Mouse (Mus musculus) G1E (cell line): ENCODE measurements around the gene Sco2.

Source experiments
- CTCF ChIP-seq: IDR thresholded peaks from 2 replicates; pipeline ENCODE4 v1.5.1; 2012; ENCODE audit warnings: low read depth, low read length, inconsistent platforms, mixed read lengths
- GATA1 ChIP-seq: IDR thresholded peaks from 2 replicates; pipeline ENCODE4 v1.6.1; 2012; ENCODE audit warnings: borderline replicate concordance, low read length, inconsistent platforms, mixed read lengths
- GATA2 ChIP-seq: IDR thresholded peaks from 2 replicates; pipeline ENCODE4 v1.6.1; 2012; ENCODE audit warnings: low read depth, low read length, inconsistent platforms, borderline replicate concordance
- POLR2AphosphoS5 ChIP-seq: IDR thresholded peaks from 2 replicates; pipeline ENCODE4 v1.6.1; 2012; ENCODE audit warnings: low read depth, low read length, inconsistent platforms; ENCODE audit not compliant: insufficient replicate concordance
- TAL1 ChIP-seq: conservative IDR thresholded peaks from 2 replicates; pipeline ENCODE4 v1.6.1; 2012; ENCODE audit warnings: low read depth, low read length, inconsistent platforms, mixed read lengths

DNA sequence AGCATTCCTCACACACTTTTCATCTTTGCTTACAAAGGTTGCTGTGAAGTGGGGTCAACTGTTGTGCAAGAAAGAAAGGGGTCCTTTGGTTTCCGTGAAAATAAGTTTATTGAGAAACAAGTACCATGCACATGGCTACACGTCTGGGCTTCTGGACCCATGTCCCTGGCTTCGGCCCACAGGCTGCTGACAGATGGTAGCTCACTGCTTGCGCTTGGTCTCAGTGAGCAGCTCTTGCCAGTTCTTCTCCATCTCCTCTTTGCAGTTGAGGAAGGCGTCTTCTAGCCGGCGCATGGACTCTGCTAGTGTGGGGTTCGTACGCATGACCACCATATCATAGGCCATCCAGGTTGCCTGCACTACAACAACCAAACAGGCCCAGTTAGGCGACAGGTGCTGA is 16.4 kb upstream of the Sco2 start:
- no peak for TF ChIP-seq CTCF
- no peak for TF ChIP-seq GATA1
- no peak for TF ChIP-seq TAL1
- no peak for TF ChIP-seq POLR2AphosphoS5
- no peak for TF ChIP-seq GATA2
